Mouse (Mus musculus) limb, embryonic 11.5 days (tissue): Measurements from ENCODE around the gene Hist1h2bc. TPM values are rescaled to one million over a fixed set of nuclear protein-coding genes. Genes with fewer than 3 reads are reported as not detected.

ENCODE experiments used
- ATAC-seq: fragments of 200-750 bp; cut with Nextera tagmentation; 2 replicates; pipeline ENCODE4 v1.8.0; 2017; ENCODE audit warnings: low read depth; ENCODE audit not compliant: insufficient number of reproducible peaks, low FRiP score, low TSS enrichment
- DNase-seq: peaks from one replicate; pipeline ENCODE4 v3.0.0-alpha.2; 2015; ENCODE audit warnings: low spot score
- H3K27ac ChIP-seq: fragments of 300-500 bp; sonication (generic); replicated peaks from 2 replicates; pipeline ENCODE4 v1.5.1; 2014; ENCODE audit warnings: low read depth, mild to moderate bottlenecking, low read length
- H3K27me3 ChIP-seq: fragments of 300-500 bp; sonication (generic); 2 replicates; pipeline ENCODE4 v1.6.1; 2014; ENCODE audit warnings: mild to moderate bottlenecking, low read length, mixed read lengths; ENCODE audit not compliant: control insufficient read depth, insufficient read depth
- H3K36me3 ChIP-seq: fragments of 300-500 bp; sonication (generic); 2 replicates; pipeline ENCODE4 v1.6.1; 2014; ENCODE audit warnings: mild to moderate bottlenecking, low read length, moderate library complexity, mixed read lengths; ENCODE audit not compliant: control insufficient read depth, insufficient read depth
- H3K4me1 ChIP-seq: fragments of 300-500 bp; sonication (generic); 2 replicates; pipeline ENCODE4 v1.6.1; 2014; ENCODE audit warnings: low read length, mixed read lengths; ENCODE audit not compliant: control insufficient read depth, insufficient read depth
- H3K4me2 ChIP-seq: fragments of 300-500 bp; sonication (generic); 2 replicates; pipeline ENCODE4 v1.6.1; 2014; ENCODE audit warnings: low read depth, mild to moderate bottlenecking, moderate library complexity; ENCODE audit not compliant: severe bottlenecking
- H3K4me3 ChIP-seq: fragments of 300-500 bp; sonication (generic); 2 replicates; pipeline ENCODE4 v1.5.1; 2014; ENCODE audit warnings: low read depth, low read length
- H3K9ac ChIP-seq: fragments of 300-500 bp; sonication (generic); 2 replicates; pipeline ENCODE4 v1.6.1; 2014; ENCODE audit warnings: mild to moderate bottlenecking, low read length
- H3K9me3 ChIP-seq: fragments of 300-500 bp; sonication (generic); 2 replicates; pipeline ENCODE4 v1.6.1; 2016; ENCODE audit warnings: low read length; ENCODE audit not compliant: control insufficient read depth
- microRNA-seq: library from miRNA; unstranded; fragments of <30 nt; microRNA quantifications from one replicate; pipeline ENCODE4, GENCODE M21; 2016
- polyA plus RNA-seq: library from polyadenylated mRNA; unstranded; fragments of >200 nt; fragmentation: Nextera tagmentation; extraction: Ambion mirVana; gene quantifications from 2 replicates; pipeline ENCODE4 v1.2.1, GENCODE M21; 2014

Hist1h2bc gene
- polyA plus RNA-seq, 1 experiment from 2014 or later, result 19.9 TPM

DNA sequence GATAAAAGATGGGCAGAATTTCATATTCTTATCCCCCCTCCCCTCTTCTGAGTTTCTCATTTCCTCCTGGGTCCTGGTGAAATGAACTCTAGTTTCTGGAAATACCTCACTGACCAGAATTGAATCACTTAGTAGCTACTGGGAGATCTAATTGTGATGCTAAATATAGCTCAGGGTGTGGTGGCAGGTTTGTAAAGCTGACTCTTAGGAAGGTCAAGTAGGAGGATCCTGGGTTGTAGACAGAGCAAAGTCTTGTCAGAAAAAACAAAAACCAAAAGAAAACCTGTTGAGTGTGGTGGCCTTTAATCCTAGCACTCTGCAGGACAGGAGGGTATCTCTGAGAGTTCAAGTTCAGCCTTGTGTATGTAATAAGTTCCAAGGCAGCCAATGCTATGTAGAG lies 58.0 kb downstream of the Hist1h2bc start:
- no peak overlapping the region for H3K27ac ChIP-seq
- no peaks in the 10 kb centered on the region for H3K36me3 ChIP-seq
- no peak overlapping the region for H3K4me2 ChIP-seq
- no peaks in the 10 kb centered on the region for H3K9me3 ChIP-seq
- H3K4me1 ChIP-seq, result no peaks in the 10 kb centered on the region
- H3K4me3 ChIP-seq, result no peak overlapping the region
- no peak for DNase-seq
- no peaks in the 10 kb centered on the region for H3K27me3 ChIP-seq
- H3K9ac ChIP-seq, result no peak overlapping the region
- no peak for ATAC-seq

Small RNA genes within 50 kb of the gene (microRNA-seq; reads per million reads assigned to microRNA genes)
- gene Gm44350, result not detected

Other genes with a start within 250 kb of the Hist1h2bc start
- not detected in 2 replicates for gene Btn1a1, start 218.3 kb upstream of the Hist1h2bc start, polyA plus RNA-seq
- gene Btn2a2, start 195.3 kb upstream of the Hist1h2bc start, polyA plus RNA-seq, result 1.3 and 2.2 TPM in 2 replicates
- gene Hist1h4h, start 153.1 kb upstream of the Hist1h2bc start, polyA plus RNA-seq, result 4.0 and 5.6 TPM in 2 replicates
- 5.1 and 7.9 TPM in 2 replicates for gene Hist1h2af, start 150.3 kb upstream of the Hist1h2bc start, polyA plus RNA-seq
- 7.0 and 9.4 TPM in 2 replicates for gene Hist1h3g, start 148.8 kb upstream of the Hist1h2bc start, polyA plus RNA-seq
- 0.79 and 1.0 TPM in 2 replicates for gene Hist1h2bh, start 140.8 kb upstream of the Hist1h2bc start, polyA plus RNA-seq
- 1.4 and 2.0 TPM in 2 replicates for gene Hist1h3f, start 140.1 kb upstream of the Hist1h2bc start, polyA plus RNA-seq
- 0.67 and 2.3 TPM in 2 replicates for gene Hist1h4f, start 132.6 kb upstream of the Hist1h2bc start, polyA plus RNA-seq
- 0.54 and 0.56 TPM in 2 replicates for gene Hist1h1d, start 130.9 kb upstream of the Hist1h2bc start, polyA plus RNA-seq
- 9.6 and 9.8 TPM in 2 replicates for gene Hist1h3e, start 121.8 kb upstream of the Hist1h2bc start, polyA plus RNA-seq
- 98.4 and 102 TPM in 2 replicates for gene Hist1h2ae, start 113.0 kb upstream of the Hist1h2bc start, polyA plus RNA-seq
- gene Hist1h2bg, start 112.8 kb upstream of the Hist1h2bc start, polyA plus RNA-seq, result 8.2 and 10.0 TPM in 2 replicates
- gene Hist1h2bf, start 110.0 kb upstream of the Hist1h2bc start, polyA plus RNA-seq, result 4.5 and 5.4 TPM in 2 replicates
- 2.2 and 3.1 TPM in 2 replicates for gene Hist1h2ad, start 109.8 kb upstream of the Hist1h2bc start, polyA plus RNA-seq
- gene Hist1h3d, start 108.4 kb upstream of the Hist1h2bc start, polyA plus RNA-seq, result 12.6 and 13.2 TPM in 2 replicates
- 133 and 134 TPM in 2 replicates for gene Hist1h4d, start 102.6 kb upstream of the Hist1h2bc start, polyA plus RNA-seq
- gene Hist1h2be, start 63.1 kb upstream of the Hist1h2bc start, polyA plus RNA-seq, result 3.1 and 3.9 TPM in 2 replicates
- 20.3 and 24.6 TPM in 2 replicates for gene Hist1h1e, start 61.6 kb upstream of the Hist1h2bc start, polyA plus RNA-seq
- 0.96 and 1.0 TPM in 2 replicates for gene Hist1h2ac, start 251 bp upstream of the Hist1h2bc start, polyA plus RNA-seq
- 0.28 TPM in 1 of 2 replicates, not detected in the other for gene Hist1h1t, start 11.6 kb downstream of the Hist1h2bc start, polyA plus RNA-seq
- gene Hist1h4c, start 14.3 kb downstream of the Hist1h2bc start, polyA plus RNA-seq, result 6.6 and 7.9 TPM in 2 replicates
- 2.1 and 3.7 TPM in 2 replicates for gene Hfe, start 26.7 kb downstream of the Hist1h2bc start, polyA plus RNA-seq
- gene Hist1h1c, start 54.6 kb downstream of the Hist1h2bc start, polyA plus RNA-seq, result 15.4 and 16.6 TPM in 2 replicates
- gene Hist1h3c, start 61.4 kb downstream of the Hist1h2bc start, polyA plus RNA-seq, result 13.3 and 14.0 TPM in 2 replicates
- 1.7 and 3.4 TPM in 2 replicates for gene Hist1h2bb, start 62.5 kb downstream of the Hist1h2bc start, polyA plus RNA-seq
- 63.8 and 65.5 TPM in 2 replicates for gene Hist1h2ab, start 66.9 kb downstream of the Hist1h2bc start, polyA plus RNA-seq
- gene Hist1h3b, start 68.1 kb downstream of the Hist1h2bc start, polyA plus RNA-seq, result 7.5 and 12.0 TPM in 2 replicates
- gene Hist1h4b, start 72.8 kb downstream of the Hist1h2bc start, polyA plus RNA-seq, result 6.3 and 7.9 TPM in 2 replicates
- gene Hist1h4a, start 77.0 kb downstream of the Hist1h2bc start, polyA plus RNA-seq, result 0.35 and 0.78 TPM in 2 replicates
- 5.1 and 5.4 TPM in 2 replicates for gene Hist1h3a, start 78.2 kb downstream of the Hist1h2bc start, polyA plus RNA-seq
- 2.8 and 4.1 TPM in 2 replicates for gene Hist1h1a, start 79.5 kb downstream of the Hist1h2bc start, polyA plus RNA-seq
- gene Trim38, start 85.7 kb downstream of the Hist1h2bc start, polyA plus RNA-seq, result 0.30 TPM in 1 of 2 replicates, not detected in the other
- not detected in 2 replicates for gene Slc17a2, start 122.8 kb downstream of the Hist1h2bc start, polyA plus RNA-seq
- gene Slc17a3, start 155.2 kb downstream of the Hist1h2bc start, polyA plus RNA-seq, result not detected in 2 replicates
- gene Slc17a1, start 183.6 kb downstream of the Hist1h2bc start, polyA plus RNA-seq, result not detected in 2 replicates
- gene Slc17a4, start 230.8 kb downstream of the Hist1h2bc start, polyA plus RNA-seq, result not detected in 2 replicates
- gene Hist1h2ba, start 250.0 kb downstream of the Hist1h2bc start, polyA plus RNA-seq, result not detected in 2 replicates